Mouse (Mus musculus) liver, postnatal 0 days (tissue): ENCODE measurements around the gene Ccdc142. TPM values are rescaled to one million over a fixed set of nuclear protein-coding genes. Genes with fewer than 3 reads are reported as not detected.

Experiments used
- ATAC-seq: fragments of 200-750 bp; cut with Nextera tagmentation; 2 replicates; pipeline ENCODE4 v1.8.0; 2017; ENCODE audit warnings: mild to moderate bottlenecking, moderate library complexity
- DNase-seq: peaks from one replicate; pipeline ENCODE4 v3.0.0-alpha.2; 2016
- H3K27ac ChIP-seq: fragments of 300-500 bp; sonication (generic); 2 replicates; pipeline ENCODE4 v1.5.1; 2014; ENCODE audit warnings: antibody characterized with exemption, moderate library complexity, mild to moderate bottlenecking, low read depth
- H3K27me3 ChIP-seq: fragments of 300-500 bp; sonication (generic); 2 replicates; pipeline ENCODE4 v1.6.1; 2014; ENCODE audit warnings: low read length, control low read depth, mixed read lengths; ENCODE audit not compliant: insufficient read depth
- H3K36me3 ChIP-seq: fragments of 300-500 bp; sonication (generic); replicated peaks from 2 replicates; pipeline ENCODE4 v1.6.1; 2014; ENCODE audit warnings: mild to moderate bottlenecking, control low read depth, low read length, moderate library complexity, mixed read lengths; ENCODE audit not compliant: insufficient read depth
- H3K4me1 ChIP-seq: fragments of 300-500 bp; sonication (generic); 2 replicates; pipeline ENCODE4 v1.6.1; 2014; ENCODE audit warnings: antibody characterized with exemption, mild to moderate bottlenecking, control low read depth; ENCODE audit not compliant: insufficient read depth
- H3K4me2 ChIP-seq: fragments of 300-500 bp; sonication (generic); 2 replicates; pipeline ENCODE4 v1.6.1; 2014; ENCODE audit warnings: low read depth, mild to moderate bottlenecking, low read length, moderate library complexity, mixed read lengths
- H3K4me3 ChIP-seq: fragments of 300-500 bp; sonication (generic); 2 replicates; pipeline ENCODE4 v1.5.1; 2014; ENCODE audit warnings: low read depth, low read length
- H3K9ac ChIP-seq: fragments of 300-500 bp; sonication (generic); replicated peaks from 2 replicates; pipeline ENCODE4 v1.6.1; 2014; ENCODE audit warnings: mild to moderate bottlenecking, moderate library complexity
- H3K9me3 ChIP-seq: fragments of 300-500 bp; sonication (generic); 2 replicates; pipeline ENCODE4 v1.6.1; 2016; ENCODE audit warnings: mild to moderate bottlenecking, control low read depth, low read length, mixed read lengths
- CTCF ChIP-seq: sonication (generic); IDR thresholded peaks from 2 replicates; pipeline ENCODE4 v1.5.1; 2016; ENCODE audit warnings: antibody characterized with exemption, low read depth
- EP300 ChIP-seq: IDR thresholded peaks from 2 replicates; pipeline ENCODE4 v1.6.1; 2016; ENCODE audit warnings: antibody characterized with exemption, low read depth, mild to moderate bottlenecking
- WGBS: fragments of 180-500 bp; shearing (Covaris S2); extraction: QIAGEN DNeasy Blood & Tissue Kit; methylation state at CpG from one replicate; pipeline ENCODE4 v1.1.7; 2014; ENCODE audit not compliant: insufficient replicate concordance; 5-methylcytosine and 5-hydroxymethylcytosine counted together
- polyA plus RNA-seq: library from polyadenylated mRNA; unstranded; fragments of >200 nt; fragmentation: Nextera tagmentation; extraction: Ambion mirVana; gene quantifications from 2 replicates; pipeline ENCODE4 v1.2.1, GENCODE M21; 2015

Ccdc142 gene
- polyA plus RNA-seq, 1 experiment from 2014 or later, result 0.54 TPM

DNA sequence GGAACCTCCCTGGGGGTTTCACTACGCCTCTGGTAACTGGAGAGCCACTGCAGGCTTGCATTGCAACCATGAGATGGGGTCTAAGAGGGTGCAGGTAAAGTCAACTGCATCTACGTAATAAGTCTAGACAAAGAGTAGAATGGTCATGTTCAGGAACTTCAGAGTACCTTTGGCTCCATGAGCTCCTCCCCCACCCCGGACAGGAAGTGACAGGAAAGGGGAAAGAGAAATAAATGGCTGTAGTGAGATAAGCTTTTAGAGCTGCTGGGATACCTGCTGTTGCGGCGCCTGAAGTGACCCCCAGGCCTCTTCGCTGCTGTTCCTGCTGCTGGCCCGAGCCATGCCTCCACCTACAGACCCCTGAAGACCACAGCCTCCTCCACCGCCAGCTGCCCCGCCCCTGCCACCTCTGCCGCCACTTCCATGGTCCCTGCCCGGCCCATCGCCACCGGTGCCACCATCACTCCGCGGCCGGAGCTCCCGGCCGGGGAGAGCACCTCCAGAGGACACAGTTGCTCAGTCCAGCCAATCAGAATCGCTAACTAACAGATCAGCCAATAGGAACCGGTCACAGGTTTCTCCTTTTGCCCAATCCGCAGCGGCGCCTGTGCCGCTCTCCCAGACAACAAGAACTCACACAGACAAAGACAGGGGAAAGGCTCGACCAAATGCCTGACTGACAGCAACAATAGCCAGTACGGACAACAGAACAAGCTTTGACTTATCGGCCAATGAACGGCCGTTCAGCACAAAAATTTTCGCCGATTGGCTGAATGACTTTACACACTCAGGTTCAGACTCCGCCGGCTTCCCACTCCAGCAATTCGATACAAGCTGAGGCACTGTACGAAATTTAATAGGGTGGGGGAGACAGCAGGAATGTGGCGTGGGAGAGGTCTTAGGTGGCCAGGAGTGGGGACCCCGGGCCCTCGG is 19.8 kb downstream of the Ccdc142 start, which contains the start of gene Wbp1:
Gene Wbp1, minus strand, starts transcription at position 630 of the 933 bp plus-strand sequence.
- Histone ChIP-seq H3K9ac (peak within 1 kb of the TSS; percentile 78), H3K27me3 (no peaks in the 10 kb centered on the region), H3K36me3 (peaks cover 11% of the 10 kb centered on the region), H3K4me2 (peak within 1 kb of the TSS; percentile 85), H3K4me3 (peak within 1 kb of the TSS; percentile 64), H3K27ac (peak within 1 kb of the TSS; percentile 77), H3K9me3 (no peaks in the 10 kb centered on the region), H3K4me1 (peaks cover 43% of the 10 kb centered on the region)
- WGBS, result 1% methylated on average over 38 of the region's 38 CpGs
- ATAC-seq (peak; percentile 91), DNase-seq (peak; percentile 92)
- TF ChIP-seq CTCF (no peak), EP300 (no peak)

DNA sequence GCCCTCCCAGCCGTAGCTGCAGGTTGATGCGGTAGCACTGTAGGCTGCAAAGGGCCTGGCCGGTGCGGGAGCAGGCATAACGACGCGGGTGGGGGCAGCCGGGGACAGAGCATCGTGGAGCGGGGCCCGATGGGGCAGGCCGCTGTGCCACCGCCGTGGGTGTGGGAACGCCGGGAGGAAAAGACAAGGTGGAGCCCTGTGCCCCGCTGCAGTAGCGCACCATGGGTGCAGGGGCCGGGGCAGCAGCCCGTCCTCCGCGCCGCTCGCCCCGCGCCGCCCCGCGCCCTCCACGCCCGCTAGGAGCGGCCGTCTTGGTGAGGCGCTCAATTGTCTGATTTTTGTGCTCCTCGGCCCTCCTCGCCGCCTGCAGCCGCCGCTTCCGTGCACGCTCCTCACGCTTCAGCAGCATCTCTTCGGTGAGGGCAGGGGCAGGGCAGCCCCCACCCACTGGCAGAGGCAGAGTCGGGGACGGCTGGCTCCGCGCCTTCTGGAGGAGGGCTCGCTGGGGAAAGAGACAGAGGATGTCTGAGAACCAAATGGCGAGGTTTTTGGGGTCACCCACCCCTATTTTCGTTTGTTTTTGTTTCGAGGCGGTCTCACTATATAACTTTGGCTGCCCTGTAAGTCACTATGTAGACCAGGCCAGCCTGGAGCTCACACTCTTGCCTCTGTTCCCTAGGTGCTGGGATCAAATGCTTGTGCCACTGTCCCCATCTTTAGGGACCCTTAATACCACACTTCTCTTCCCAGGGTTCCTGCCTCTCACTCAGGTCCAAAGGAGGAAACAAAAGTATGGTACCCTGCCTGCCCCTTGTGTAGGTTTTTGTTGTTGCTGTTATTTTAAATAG is 20.7 kb downstream of the Ccdc142 start:
- ATAC-seq (peak; percentile 36), DNase-seq (no peak)
- Histone ChIP-seq H3K27me3 (no peaks in the 10 kb centered on the region), H3K9ac (peak overlapping the region; percentile 78), H3K9me3 (no peaks in the 10 kb centered on the region), H3K27ac (peak overlapping the region; percentile 77), H3K4me3 (peak overlapping the region; percentile 64), H3K4me2 (peak overlapping the region; percentile 85), H3K36me3 (peaks cover 11% of the 10 kb centered on the region), H3K4me1 (peaks cover 40% of the 10 kb centered on the region)
- TF ChIP-seq CTCF, result no peak
- no peak for TF ChIP-seq EP300
- 3% methylated on average over 35 of the region's 52 CpGs for WGBS

DNA sequence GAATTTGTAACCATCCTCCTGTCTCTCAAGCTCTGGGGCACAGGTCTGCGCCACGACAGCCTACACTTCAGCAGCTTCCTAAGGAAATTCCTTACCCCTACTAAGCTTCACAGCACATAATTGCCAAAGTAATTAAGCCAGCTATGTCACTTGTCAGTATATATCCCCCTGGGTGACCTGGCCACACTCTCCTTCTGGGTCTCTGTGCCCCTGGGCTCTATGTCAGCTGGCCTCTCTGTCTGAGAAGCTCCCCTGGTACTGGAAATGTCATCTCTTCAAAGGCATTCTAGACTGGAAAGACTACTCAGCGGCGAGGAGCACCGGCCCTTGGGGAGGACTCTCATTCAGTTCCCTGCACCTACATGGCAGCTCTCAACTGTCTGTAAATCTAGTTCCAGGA is 21.6 kb downstream of the Ccdc142 start:
- ATAC-seq (no peak), DNase-seq (no peak)
- Histone ChIP-seq H3K4me3 (no peak overlapping the region), H3K36me3 (peaks cover 8% of the 10 kb centered on the region), H3K4me2 (peak overlapping the region; percentile 85), H3K9ac (no peak overlapping the region), H3K27me3 (no peaks in the 10 kb centered on the region), H3K27ac (no peak overlapping the region), H3K9me3 (no peaks in the 10 kb centered on the region), H3K4me1 (peaks cover 40% of the 10 kb centered on the region)
- WGBS, result 94% methylated on average over 5 of the region's 5 CpGs
- TF ChIP-seq EP300, result no peak
- no peak for TF ChIP-seq CTCF

DNA sequence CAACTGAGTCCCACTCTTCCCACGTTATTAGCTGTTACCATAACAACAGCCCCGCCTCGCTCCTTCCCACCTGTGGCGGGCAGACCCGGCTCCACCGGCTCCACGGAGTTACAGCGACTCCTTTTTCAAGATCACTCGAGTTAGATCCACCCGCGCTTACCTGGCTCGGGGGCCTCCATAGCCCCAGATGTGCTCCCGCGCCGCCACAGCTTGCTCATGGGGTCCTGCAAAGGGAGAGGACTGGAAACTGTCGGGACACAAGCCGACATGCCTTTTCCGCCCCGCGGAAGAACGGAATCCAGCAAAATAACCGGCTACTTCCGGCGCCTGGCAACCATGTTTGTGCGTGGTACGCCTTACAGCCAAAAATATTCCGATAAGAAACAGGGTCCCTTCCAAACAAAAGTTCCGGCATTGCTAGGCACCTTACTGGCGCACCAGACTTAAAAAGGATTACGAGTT is 23.5 kb downstream of the Ccdc142 start:
- TF ChIP-seq CTCF (no peak), EP300 (peak; percentile 82)
- DNase-seq (peak; percentile 92), ATAC-seq (peak; percentile 20)
- Histone ChIP-seq H3K4me1 (peaks cover 37% of the 10 kb centered on the region), H3K27ac (peak overlapping the region; percentile 65), H3K4me2 (peak overlapping the region; percentile 97), H3K36me3 (0 out of 2 replicates have a peak, but pooled peaks cover 3% of the 10 kb centered on the region), H3K9ac (peak overlapping the region; percentile 74), H3K9me3 (no peaks in the 10 kb centered on the region), H3K4me3 (peak overlapping the region; percentile 76), H3K27me3 (no peaks in the 10 kb centered on the region)
- WGBS, result under 1% methylated on average over 30 of the region's 30 CpGs

DNA sequence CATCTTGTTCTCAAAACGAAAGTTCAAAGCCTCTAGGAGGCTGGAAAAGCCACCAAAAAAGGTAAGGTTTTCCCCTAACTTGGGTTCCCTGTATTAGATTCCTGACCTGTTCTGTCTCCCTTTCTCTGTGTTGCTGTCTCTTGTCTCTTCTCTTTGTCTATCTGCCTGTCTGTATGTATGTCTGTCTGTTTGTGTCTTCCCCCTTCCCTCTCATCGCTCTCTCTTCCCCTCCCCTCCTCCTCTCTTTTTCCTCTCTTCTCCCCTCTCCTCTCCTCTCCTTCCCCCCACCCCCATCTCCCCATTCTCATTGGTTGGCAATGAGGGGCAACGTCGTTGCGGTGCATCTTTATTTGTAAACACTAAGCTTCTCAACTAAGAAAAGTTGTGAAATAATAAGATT is 23.9 kb downstream of the Ccdc142 start, which contains the start of gene Ino80b:
Gene Ino80b, minus strand, starts transcription at position 101 of the 400 bp plus-strand sequence.
- no peak for ATAC-seq
- peak within 1 kb of the TSS; percentile 97 for H3K4me2 ChIP-seq
- H3K27me3 ChIP-seq, result no peaks in the 10 kb centered on the region
- H3K4me3 ChIP-seq, result peak within 1 kb of the TSS; percentile 76
- H3K9me3 ChIP-seq, result no peaks in the 10 kb centered on the region
- DNase-seq, result no peak
- 0 out of 2 replicates have a peak, but pooled peaks cover 3% of the 10 kb centered on the region for H3K36me3 ChIP-seq
- peak within 1 kb of the TSS; percentile 65 for H3K27ac ChIP-seq
- H3K9ac ChIP-seq, result peak within 1 kb of the TSS; percentile 74
- H3K4me1 ChIP-seq, result peaks cover 33% of the 10 kb centered on the region
- TF ChIP-seq CTCF, result no peak
- no peak for TF ChIP-seq EP300
- 27% methylated on average over 5 of the region's 5 CpGs for WGBS
